ENCODE assay signal across 8 mouse cellular contexts in genomic region chr10:21994431-21994914, GRCm38 (mm10).
DNase-seq lines count a peak whose midpoint lies in the region; ATAC-seq and TF ChIP-seq lines count a peak whose summit lies in the region.

No protein-coding gene starts in this region.

- peaks cover 2% of the 10 kb centered on the region; the same call in 1 of the 2 replicates for H3K4me1 ChIP-seq in cortical plate, adult 2 months (ENCODE audit: control insufficient read depth, insufficient read depth, low read length)

- peak; percentile 95 for DNase-seq in adipocyte (ENCODE audit: low spot score)
- peak; percentile 98 for DNase-seq in gastrocnemius, adult 8-10 months (ENCODE audit: low spot score in 2 of 2)
- peak; percentile 96 for DNase-seq in induced T-regulatory cell, adult 2 months (ENCODE audit: low read depth)
- DNase-seq in left cerebral cortex, adult 8-10 months (ENCODE audit: low spot score in 2 of 2) = peak; percentile 94 to 96
- peak; percentile 97 for DNase-seq in right cerebral cortex, adult 18-20 months
- DNase-seq in urinary bladder, adult 2 months (ENCODE audit: low spot score) = peak; percentile 98

- H3K4me3 ChIP-seq in cortical plate, adult 2 months (ENCODE audit: insufficient read depth, low read length) = peak overlapping the region; percentile 82

- peak overlapping the region; percentile 99 for H3K27ac ChIP-seq in cortical plate, adult 2 months (ENCODE audit: insufficient read depth, low read length)

- peak; percentile 73 for ATAC-seq in megakaryocyte, adult 5-6 weeks (ENCODE audit: poor library complexity, severe bottlenecking)

- TF ChIP-seq POLR2A in cortical plate, adult 2 months (IDR thresholded peaks at IDR 0.05; ENCODE audit: extremely low read depth, insufficient read depth, low read length) = peak; percentile 98

- TF ChIP-seq CTCF in cortical plate, adult 2 months (IDR thresholded peaks at IDR 0.05; ENCODE audit: extremely low read depth, insufficient read depth, low read length) = no peak

Comparison
In these comparisons a context has a peak if more than half of its experiments do, and no peak if none do; other contexts are left out.
1. Peak in every context shown above with its lines: DNase-seq, ATAC-seq, H3K4me3 ChIP-seq and H3K27ac ChIP-seq.